Mouse (Mus musculus): ENCODE results near the gene Alkbh6. TPM values are rescaled to one million over a fixed set of nuclear protein-coding genes. Genes with fewer than 3 reads are reported as not detected.

Alkbh6 gene
- polyA plus RNA-seq, 2 experiments, result 13.8 to 16.0 TPM

- no peaks in the 10 kb centered on the region for H3K9me3 ChIP-seq (ENCODE audit: control insufficient read depth, low read length)
- no peaks in the 10 kb centered on the region for H3K36me3 ChIP-seq (replicated peaks; ENCODE audit: control insufficient read depth, insufficient read depth, low read depth)
- H3K4me3 ChIP-seq (ENCODE audit: insufficient read depth in 1 of 2, low read depth in 2 of 2, low read length in 2 of 2), result peak overlapping the region; percentile 73 to 77
- DNase-seq (ENCODE audit: low read depth in 3 of 3, low spot score in 3 of 3) (peak; percentile 94 to 95 (median 94)), ATAC-seq (ENCODE audit: insufficient read depth) (peak; percentile 96)
- H3K27ac ChIP-seq, result peak overlapping the region; percentile 59
- TF ChIP-seq CTCF (IDR thresholded peaks at IDR 0.05; ENCODE audit: low read depth), result no peak
- no peak for TF ChIP-seq EP300 (IDR thresholded peaks at IDR 0.05; ENCODE audit: low read depth)
- H3K27me3 ChIP-seq (ENCODE audit: control insufficient read depth, insufficient read depth, low read length), result no peaks in the 10 kb centered on the region
- peaks cover 9 to 13% of the 10 kb centered on the region in 2 experiments; a peak in 3 of 4 replicates for H3K4me1 ChIP-seq (replicated peaks; ENCODE audit: control insufficient read depth in 2 of 2, insufficient read depth in 2 of 2, low read length in 1 of 2)
- WGBS (ENCODE audit: insufficient replicate concordance), result under 1% methylated on average over 20 of the region's 20 CpGs
- peak overlapping the region; percentile 91 for H3K4me2 ChIP-seq (ENCODE audit: low read depth)
- peak overlapping the region; percentile 73 for H3K9ac ChIP-seq (replicated peaks)
Measured at GRCm38 (mm10) chr7:30322285-30322667, 13.8 kb downstream of the Alkbh6 start.

DNA sequence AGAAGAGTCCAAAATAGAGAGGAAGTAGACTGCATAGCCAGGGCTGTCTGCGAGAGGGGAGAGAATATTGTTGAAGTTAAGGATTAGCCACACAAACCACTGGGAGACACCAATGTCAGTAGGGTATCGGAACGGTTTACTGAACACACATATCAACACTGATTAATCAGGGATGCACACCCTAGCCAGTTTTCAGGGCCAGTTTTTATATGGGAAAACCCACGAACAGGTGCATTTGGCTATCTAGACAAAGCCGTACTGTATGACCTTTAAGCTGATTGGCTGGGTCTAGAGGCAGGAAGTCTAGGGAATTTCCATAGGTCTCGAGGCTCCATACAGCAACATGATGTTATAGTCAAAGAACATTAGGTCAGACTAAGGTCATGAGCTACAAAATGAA lies 14.3 kb downstream of the Alkbh6 start:
- Histone ChIP-seq H3K4me1 (replicated peaks; ENCODE audit: control insufficient read depth in 2 of 2, insufficient read depth in 2 of 2, low read length in 1 of 2) (peaks cover 9 to 13% of the 10 kb centered on the region in 2 experiments; a peak in 3 of 4 replicates), H3K27ac (peak overlapping the region; percentile 59), H3K36me3 (replicated peaks; ENCODE audit: control insufficient read depth, insufficient read depth, low read depth) (no peaks in the 10 kb centered on the region), H3K9me3 (ENCODE audit: control insufficient read depth, low read length) (no peaks in the 10 kb centered on the region), H3K4me3 (ENCODE audit: insufficient read depth in 1 of 2, low read depth in 2 of 2, low read length in 2 of 2) (peak overlapping the region; percentile 65 to 77), H3K4me2 (ENCODE audit: low read depth) (peak overlapping the region; percentile 91), H3K27me3 (ENCODE audit: control insufficient read depth, insufficient read depth, low read length) (no peaks in the 10 kb centered on the region), H3K9ac (replicated peaks) (peak overlapping the region; percentile 66)
- 3% methylated on average over 6 of the region's 6 CpGs for WGBS (ENCODE audit: insufficient replicate concordance)
- ATAC-seq (ENCODE audit: insufficient read depth), result peak; percentile 1; the same call in 1 of the 2 replicates
- peak in 1 of 3 experiments; percentile 63 for DNase-seq (ENCODE audit: low read depth in 3 of 3, low spot score in 3 of 3)
- TF ChIP-seq CTCF (IDR thresholded peaks at IDR 0.05; ENCODE audit: low read depth), result no peak
- no peak for TF ChIP-seq EP300 (IDR thresholded peaks at IDR 0.05; ENCODE audit: low read depth)

- Histone ChIP-seq H3K36me3 (replicated peaks; ENCODE audit: control insufficient read depth, insufficient read depth, low read depth) (no peaks in the 10 kb centered on the region), H3K4me3 (ENCODE audit: insufficient read depth in 1 of 2, low read depth in 2 of 2, low read length in 2 of 2) (peak within 1 kb of the TSS; percentile 65 to 77), H3K9me3 (ENCODE audit: control insufficient read depth, low read length) (no peaks in the 10 kb centered on the region), H3K9ac (replicated peaks) (peak within 1 kb of the TSS; percentile 66), H3K27me3 (ENCODE audit: control insufficient read depth, insufficient read depth, low read length) (no peaks in the 10 kb centered on the region), H3K4me1 (replicated peaks; ENCODE audit: control insufficient read depth in 2 of 2, insufficient read depth in 2 of 2, low read length in 1 of 2) (peaks cover 9 to 13% of the 10 kb centered on the region in 2 experiments; a peak in 3 of 4 replicates), H3K27ac (peak within 1 kb of the TSS; percentile 59), H3K4me2 (ENCODE audit: low read depth) (peak within 1 kb of the TSS; percentile 91)
- DNase-seq (ENCODE audit: low read depth in 3 of 3, low spot score in 3 of 3) (no peak), ATAC-seq (ENCODE audit: insufficient read depth) (no peak)
- TF ChIP-seq EP300 (IDR thresholded peaks at IDR 0.05; ENCODE audit: low read depth) (no peak), CTCF (IDR thresholded peaks at IDR 0.05; ENCODE audit: low read depth) (no peak)
- WGBS (ENCODE audit: insufficient replicate concordance), result 62% methylated on average over 3 of the region's 3 CpGs
Measured at GRCm38 (mm10) chr7:30323795-30324194, 15.3 kb downstream of the Alkbh6 start, which contains the start of gene Sdhaf1. TSS of gene Sdhaf1 (minus strand) at chr7:30323895.

DNA sequence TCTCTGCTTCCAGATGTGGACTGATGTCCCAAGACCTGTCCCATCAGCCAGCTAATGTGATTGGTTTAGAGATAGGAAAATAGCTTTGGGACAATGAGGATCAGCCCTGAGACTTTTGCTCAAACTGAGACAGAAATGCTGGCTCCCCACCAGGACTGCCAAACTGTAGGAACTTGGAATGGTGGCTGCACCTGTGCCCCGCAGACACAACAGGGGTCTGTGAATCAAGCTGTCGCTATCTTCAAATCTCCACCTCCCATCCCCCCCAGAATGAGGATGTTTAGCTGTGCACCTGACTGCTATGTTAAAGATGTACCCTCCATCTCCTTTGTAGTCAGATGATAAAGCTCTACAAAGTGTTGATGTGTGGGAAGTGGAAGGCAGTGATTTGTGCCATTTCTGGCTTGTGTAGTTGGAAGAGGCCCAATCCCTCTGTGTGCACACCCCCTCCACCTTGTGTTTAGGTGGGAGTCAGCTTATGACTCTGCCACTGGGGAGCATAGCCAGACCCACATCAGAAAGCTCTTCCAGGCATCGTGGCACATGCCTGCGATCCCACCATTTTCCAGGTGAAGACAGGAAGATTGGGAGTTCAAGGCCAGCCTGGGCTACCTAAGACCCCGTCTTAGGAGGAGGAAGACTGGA lies 15.9 kb downstream of the Alkbh6 start:
- ATAC-seq (ENCODE audit: insufficient read depth), result no peak
- no peak overlapping the region for H3K27ac ChIP-seq
- no peak for TF ChIP-seq CTCF (IDR thresholded peaks at IDR 0.05; ENCODE audit: low read depth)
- TF ChIP-seq EP300 (IDR thresholded peaks at IDR 0.05; ENCODE audit: low read depth), result no peak

DNA sequence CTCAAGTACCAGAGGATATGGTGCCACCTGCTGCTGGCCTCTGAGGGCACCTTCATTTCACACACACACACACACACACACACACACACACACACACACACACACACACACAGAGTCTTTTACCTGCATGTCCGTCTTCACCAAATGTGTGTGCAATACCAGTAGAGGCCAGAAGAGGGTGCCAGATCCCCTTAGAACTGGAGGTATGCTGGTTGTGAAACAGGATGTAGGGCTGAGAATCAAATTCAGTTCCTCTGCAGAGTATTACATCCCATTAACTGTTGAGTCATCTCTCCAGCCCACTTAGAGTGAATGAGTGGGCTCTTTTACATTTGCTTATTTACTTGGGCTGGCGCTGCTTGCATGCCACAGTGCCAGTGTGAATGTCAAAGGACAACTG lies 16.8 kb downstream of the Alkbh6 start:
- no peak overlapping the region for H3K4me3 ChIP-seq (ENCODE audit: insufficient read depth in 1 of 2, low read depth in 2 of 2, low read length in 2 of 2)
- no peak overlapping the region for H3K9ac ChIP-seq (replicated peaks)
- TF ChIP-seq CTCF (IDR thresholded peaks at IDR 0.05; ENCODE audit: low read depth), result peak; percentile 84
- no peak for TF ChIP-seq EP300 (IDR thresholded peaks at IDR 0.05; ENCODE audit: low read depth)
- H3K27me3 ChIP-seq (ENCODE audit: control insufficient read depth, insufficient read depth, low read length), result no peaks in the 10 kb centered on the region
- ATAC-seq (ENCODE audit: insufficient read depth) (no peak), DNase-seq (ENCODE audit: low read depth in 3 of 3, low spot score in 3 of 3) (peak in 2 of 3 experiments; percentile 48 to 59)
- no peak overlapping the region for H3K4me2 ChIP-seq (ENCODE audit: low read depth)
- no peaks in the 10 kb centered on the region for H3K36me3 ChIP-seq (replicated peaks; ENCODE audit: control insufficient read depth, insufficient read depth, low read depth)
- peaks cover 9 to 13% of the 10 kb centered on the region in 2 experiments; a peak in 3 of 4 replicates for H3K4me1 ChIP-seq (replicated peaks; ENCODE audit: control insufficient read depth in 2 of 2, insufficient read depth in 2 of 2, low read length in 1 of 2)
- no peaks in the 10 kb centered on the region for H3K9me3 ChIP-seq (ENCODE audit: control insufficient read depth, low read length)
- H3K27ac ChIP-seq, result no peak overlapping the region
- 48% methylated on average over 2 of the region's 2 CpGs for WGBS (ENCODE audit: insufficient replicate concordance)

More for the DNA sequence above, 15.9 kb downstream of the Alkbh6 start:
- H3K4me2 ChIP-seq (ENCODE audit: low read depth), result no peak overlapping the region
- WGBS (ENCODE audit: insufficient replicate concordance), result 57% methylated on average over 5 of the region's 5 CpGs
- H3K9ac ChIP-seq (replicated peaks), result no peak overlapping the region
- H3K4me1 ChIP-seq (replicated peaks; ENCODE audit: control insufficient read depth in 2 of 2, insufficient read depth in 2 of 2, low read length in 1 of 2), result peaks cover 9 to 13% of the 10 kb centered on the region in 2 experiments; a peak in 3 of 4 replicates
- no peaks in the 10 kb centered on the region for H3K36me3 ChIP-seq (replicated peaks; ENCODE audit: control insufficient read depth, insufficient read depth, low read depth)
- H3K9me3 ChIP-seq (ENCODE audit: control insufficient read depth, low read length), result no peaks in the 10 kb centered on the region
- no peak for DNase-seq (ENCODE audit: low read depth in 3 of 3, low spot score in 3 of 3)
- no peaks in the 10 kb centered on the region for H3K27me3 ChIP-seq (ENCODE audit: control insufficient read depth, insufficient read depth, low read length)
- H3K4me3 ChIP-seq (ENCODE audit: insufficient read depth in 1 of 2, low read depth in 2 of 2, low read length in 2 of 2), result no peak overlapping the region

All from liver, embryonic 14.5 days (tissue).